Mouse (Mus musculus) kidney, adult 9 months (tissue): ENCODE results near the gene Csrp1.

Experiments used
- DNase-seq: peaks from one replicate; pipeline ENCODE4 v3.0.0; 2022

Gene Csrp1

GRCm38 (mm10) chr1:135734225-135734937 lies 14.5 kb downstream of the Csrp1 start:
- DNase-seq, result peak; percentile 36

GRCm38 (mm10) chr1:135735460-135735859 lies 15.6 kb downstream of the Csrp1 start:
- DNase-seq, result no peak

GRCm38 (mm10) chr1:135744987-135745386 lies 25.1 kb downstream of the Csrp1 start:
- no peak for DNase-seq

- DNase-seq, result no peak
These were observed 26.4 kb downstream of the Csrp1 start for GRCm38 (mm10) chr1:135746248-135746647.

- peak; percentile 96 for DNase-seq
These were observed 33.0 kb downstream of the Csrp1 start for GRCm38 (mm10) chr1:135752737-135753348.

- DNase-seq, result no peak
These were observed 35.4 kb downstream of the Csrp1 start for GRCm38 (mm10) chr1:135755287-135755686.

- no peak for DNase-seq
These were observed 36.1 kb downstream of the Csrp1 start for GRCm38 (mm10) chr1:135755913-135756312.

- DNase-seq, result no peak
These were observed 37.4 kb downstream of the Csrp1 start for GRCm38 (mm10) chr1:135757287-135757686.

- no peak for DNase-seq
These were observed 39.8 kb downstream of the Csrp1 start for GRCm38 (mm10) chr1:135759685-135760084.

- no peak for DNase-seq
These were observed 40.4 kb downstream of the Csrp1 start for GRCm38 (mm10) chr1:135760216-135760615.

GRCm38 (mm10) chr1:135761728-135762127 lies 41.9 kb downstream of the Csrp1 start:
- DNase-seq, result no peak

- no peak for DNase-seq
These were observed 43.8 kb downstream of the Csrp1 start for GRCm38 (mm10) chr1:135763503-135764205.

- DNase-seq, result no peak
These were observed 44.3 kb downstream of the Csrp1 start for GRCm38 (mm10) chr1:135764206-135764528.

- DNase-seq, result peak; percentile 50
These were observed 46.1 kb downstream of the Csrp1 start, which contains the start of gene Phlda3 for GRCm38 (mm10) chr1:135765645-135766591. TSS of gene Phlda3 (plus strand) at chr1:135766119.

- DNase-seq, result no peak
These were observed 46.9 kb downstream of the Csrp1 start for GRCm38 (mm10) chr1:135766592-135767306.

GRCm38 (mm10) chr1:135767324-135767890 lies 47.5 kb downstream of the Csrp1 start:
- DNase-seq, result no peak

GRCm38 (mm10) chr1:135768400-135768799 lies 48.5 kb downstream of the Csrp1 start:
- DNase-seq, result no peak

- no peak for DNase-seq
These were observed 50.4 kb downstream of the Csrp1 start for GRCm38 (mm10) chr1:135770237-135770636.

- no peak for DNase-seq
These were observed 51.2 kb downstream of the Csrp1 start for GRCm38 (mm10) chr1:135770896-135771572.

GRCm38 (mm10) chr1:135771573-135771970 lies 51.7 kb downstream of the Csrp1 start:
- DNase-seq, result no peak

GRCm38 (mm10) chr1:135776596-135776995 lies 56.7 kb downstream of the Csrp1 start:
- no peak for DNase-seq
